Mouse (Mus musculus) thymus, adult 2 months (tissue): ENCODE results near the gene Anxa5. TPM values are rescaled to one million over a fixed set of nuclear protein-coding genes. Genes with fewer than 3 reads are reported as not detected.

Source experiments
- DNase-seq: peaks from one replicate; pipeline ENCODE4 v3.0.0; 2021
- H3K27ac ChIP-seq: fragments of 200-500 bp; 2 replicates; pipeline ENCODE4 v1.5.1; 2012; ENCODE audit warnings: low read length, control low read depth; ENCODE audit not compliant: control insufficient read depth, insufficient read depth
- H3K27me3 ChIP-seq: fragments of 200-500 bp; 2 replicates; pipeline ENCODE4 v1.6.1; 2012; ENCODE audit warnings: mild to moderate bottlenecking, low read length, moderate library complexity, mixed read lengths; ENCODE audit not compliant: control insufficient read depth, insufficient read depth
- H3K36me3 ChIP-seq: fragments of 200-500 bp; 2 replicates; pipeline ENCODE4 v1.6.1; 2012; ENCODE audit warnings: mild to moderate bottlenecking, low read length, moderate library complexity; ENCODE audit not compliant: control insufficient read depth, insufficient read depth
- H3K4me1 ChIP-seq: fragments of 200-500 bp; replicated peaks from 2 replicates; pipeline ENCODE4 v1.6.1; 2012; ENCODE audit warnings: low read length; ENCODE audit not compliant: control insufficient read depth, insufficient read depth
- H3K4me3 ChIP-seq: fragments of 200-500 bp; 2 replicates; pipeline ENCODE4 v1.5.1; 2012; ENCODE audit warnings: mild to moderate bottlenecking, low read length, control low read depth, moderate library complexity; ENCODE audit not compliant: control insufficient read depth, insufficient read depth
- CTCF ChIP-seq: fragments of 200-500 bp; IDR thresholded peaks from 2 replicates; pipeline ENCODE4 v1.5.1; 2012; ENCODE audit warnings: mild to moderate bottlenecking, control low read depth, low read length, moderate library complexity, borderline replicate concordance; ENCODE audit not compliant: control insufficient read depth, poor library complexity, insufficient read depth; ENCODE audit errors: extremely low read depth
- POLR2A ChIP-seq: fragments of 200-500 bp; IDR thresholded peaks from 2 replicates; pipeline ENCODE4 v1.6.1; 2012; ENCODE audit warnings: mild to moderate bottlenecking, low read length, control low read depth, moderate library complexity; ENCODE audit not compliant: control insufficient read depth, poor library complexity, insufficient read depth; ENCODE audit errors: extremely low read depth
- WGBS: fragments of 180-500 bp; shearing (Covaris S2); methylation state at CpG from one replicate; pipeline ENCODE4 v1.1.7; 2018; 5-methylcytosine and 5-hydroxymethylcytosine counted together
- polyA plus RNA-seq: library from polyadenylated mRNA; depleted of rRNA; stranded (reverse); fragments of >200 nt; gene quantifications from 2 replicates; pipeline ENCODE4 v1.2.3, GENCODE M21; 2012

Gene Anxa5
- polyA plus RNA-seq, 1 experiment = 442 TPM

DNA sequence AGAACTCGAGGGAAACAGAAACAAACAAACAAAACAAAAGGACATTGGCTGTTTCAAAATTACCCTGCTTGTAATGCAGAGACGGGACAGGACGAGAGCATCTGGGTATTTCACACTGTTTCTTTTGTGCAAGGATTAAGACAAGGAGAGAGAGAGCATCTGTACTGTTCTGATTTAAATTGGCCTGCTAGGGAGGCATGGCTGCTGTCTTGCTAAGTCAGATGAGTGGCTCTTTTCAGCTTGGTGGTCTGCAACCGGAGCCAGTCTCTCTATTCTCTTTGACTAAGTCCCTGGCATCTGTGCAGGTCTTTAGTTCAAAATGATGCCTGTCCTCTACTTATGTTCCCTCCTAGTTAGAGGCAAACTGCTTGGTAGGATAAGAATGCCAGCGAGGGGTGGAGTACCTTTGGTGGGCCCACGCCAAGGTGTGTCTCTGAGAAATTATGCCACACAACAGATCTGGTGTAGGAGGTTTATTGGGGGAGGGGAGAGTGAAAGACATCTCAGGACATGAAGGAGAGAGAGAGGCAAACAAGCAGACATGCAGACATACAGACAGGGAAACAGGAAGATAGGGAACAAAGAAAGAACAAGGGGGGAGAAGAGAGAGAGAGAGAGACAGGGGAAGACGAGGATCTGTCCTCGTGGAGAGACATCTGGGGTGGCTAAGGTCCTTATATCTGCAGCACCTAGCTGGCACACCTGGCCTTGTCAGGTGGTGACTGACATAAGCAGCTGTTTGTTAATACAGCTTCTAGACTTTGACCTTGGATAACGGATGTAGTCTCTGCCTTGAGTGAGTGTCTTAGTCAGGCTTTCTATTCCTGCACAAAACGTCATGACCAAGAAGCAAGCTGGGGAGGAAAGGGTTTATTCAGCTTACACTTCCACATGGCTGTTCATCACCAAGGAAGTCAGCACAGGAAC is 30.4 kb upstream of the Anxa5 start:
- Histone ChIP-seq H3K4me3 (no peak overlapping the region), H3K27ac (no peak overlapping the region), H3K36me3 (no peaks in the 10 kb centered on the region), H3K4me1 (no peaks in the 10 kb centered on the region), H3K27me3 (no peaks in the 10 kb centered on the region)
- no peak for DNase-seq
- TF ChIP-seq CTCF = no peak
- no peak for TF ChIP-seq POLR2A
- WGBS = 83% methylated on average over 10 of the region's 10 CpGs

- 89% methylated on average over 8 of the region's 8 CpGs for WGBS
- Histone ChIP-seq H3K4me1 (no peaks in the 10 kb centered on the region), H3K27me3 (no peaks in the 10 kb centered on the region), H3K27ac (no peak overlapping the region), H3K4me3 (no peak overlapping the region), H3K36me3 (no peaks in the 10 kb centered on the region)
- no peak for DNase-seq
- no peak for TF ChIP-seq POLR2A
- TF ChIP-seq CTCF = no peak
Measured at GRCm38 (mm10) chr3:36505306-36505705, 29.6 kb upstream of the Anxa5 start.

DNA sequence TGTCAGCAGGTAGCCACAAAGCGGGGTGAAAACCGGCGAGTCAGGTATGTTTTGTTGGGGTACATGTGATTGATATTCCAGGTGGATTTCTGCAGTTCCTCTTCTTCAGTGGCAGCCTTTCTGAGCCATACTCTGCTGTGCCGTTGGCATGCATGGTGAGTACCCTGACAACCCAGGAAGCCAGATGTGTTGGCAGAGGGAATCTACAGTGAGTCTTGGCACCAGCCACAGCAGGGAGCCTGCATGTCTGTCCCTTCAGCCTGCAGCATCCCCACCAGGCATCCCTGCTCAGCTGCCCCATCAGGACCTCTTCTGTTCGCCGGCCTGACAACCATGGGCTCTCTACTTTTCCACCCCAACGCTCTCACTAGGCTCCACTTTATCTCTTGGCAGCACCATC is 25.9 kb upstream of the Anxa5 start:
- Histone ChIP-seq H3K4me3 (no peak overlapping the region), H3K4me1 (no peaks in the 10 kb centered on the region), H3K36me3 (no peaks in the 10 kb centered on the region), H3K27me3 (no peaks in the 10 kb centered on the region; the same call in 1 of the 2 replicates), H3K27ac (no peak overlapping the region)
- no peak for DNase-seq
- 77% methylated on average over 7 of the region's 7 CpGs for WGBS
- TF ChIP-seq POLR2A = no peak
- no peak for TF ChIP-seq CTCF

DNA sequence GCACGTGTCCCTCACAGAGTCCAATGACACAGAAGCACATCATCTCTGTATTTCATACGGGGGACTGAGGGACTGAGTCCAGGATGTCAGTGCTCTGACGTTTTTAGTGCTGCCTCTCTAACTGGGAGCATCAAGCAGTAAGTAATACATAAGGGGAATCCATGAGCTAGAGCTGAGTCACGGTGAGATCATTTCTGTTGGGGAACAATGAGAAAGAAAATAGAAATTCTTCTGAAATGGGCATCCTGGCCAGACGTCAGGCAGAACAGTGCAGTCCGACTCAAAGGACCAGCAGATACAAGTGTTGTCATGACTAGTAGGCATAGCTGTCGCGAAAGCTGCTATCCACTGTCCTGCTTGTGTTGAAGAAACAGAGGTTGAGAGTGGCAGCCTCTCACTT is 25.3 kb upstream of the Anxa5 start:
- no peak for TF ChIP-seq POLR2A
- no peak for TF ChIP-seq CTCF
- Histone ChIP-seq H3K4me3 (no peak overlapping the region), H3K27ac (no peak overlapping the region), H3K36me3 (no peaks in the 10 kb centered on the region), H3K27me3 (no peaks in the 10 kb centered on the region; the same call in 1 of the 2 replicates), H3K4me1 (no peaks in the 10 kb centered on the region)
- no peak for DNase-seq
- 83% methylated on average over 8 of the region's 8 CpGs for WGBS

DNA sequence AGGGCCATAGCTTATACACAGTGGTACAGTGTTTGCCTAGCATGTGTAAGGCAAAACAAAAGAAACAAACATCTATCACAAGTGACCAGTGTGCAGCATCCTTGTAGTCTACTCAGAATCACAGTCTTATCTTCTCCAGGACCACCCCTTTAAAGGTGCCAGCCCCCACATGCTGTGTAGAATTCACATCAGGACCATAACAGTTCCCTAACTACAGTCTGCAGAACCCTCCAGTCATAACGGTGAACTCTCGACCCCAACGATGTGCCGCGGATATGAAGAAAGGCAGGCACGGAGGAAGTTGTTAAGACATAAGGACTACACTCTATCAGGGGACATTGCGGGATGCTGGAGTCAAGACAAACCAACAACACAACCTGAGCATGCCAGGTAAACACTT is 23.7 kb upstream of the Anxa5 start:
- Histone ChIP-seq H3K4me1 (no peaks in the 10 kb centered on the region), H3K27ac (no peak overlapping the region), H3K27me3 (no peaks in the 10 kb centered on the region; the same call in 1 of the 2 replicates), H3K36me3 (no peaks in the 10 kb centered on the region), H3K4me3 (no peak overlapping the region)
- WGBS = 93% methylated on average over 7 of the region's 7 CpGs
- no peak for DNase-seq
- TF ChIP-seq CTCF (no peak), POLR2A (no peak)

- no peaks in the 10 kb centered on the region for H3K36me3 ChIP-seq
- H3K27me3 ChIP-seq = no peaks in the 10 kb centered on the region; the same call in 1 of the 2 replicates
- no peak overlapping the region for H3K4me3 ChIP-seq
- WGBS = 89% methylated on average over 6 of the region's 6 CpGs
- TF ChIP-seq POLR2A = no peak
- no peak for TF ChIP-seq CTCF
- no peaks in the 10 kb centered on the region for H3K4me1 ChIP-seq
- DNase-seq = no peak
- no peak overlapping the region for H3K27ac ChIP-seq
Measured at GRCm38 (mm10) chr3:36498224-36498623, 22.5 kb upstream of the Anxa5 start.
